Mouse (Mus musculus) liver, embryonic 15.5 days (tissue): ENCODE measurements at regions not wholly inside any gene's neighbourhood (a gene's known extent, or its start where the extent isn't known, plus 50 kb on each side); places are given as distances from the start of the nearest gene placed in this dataset.

Source experiments
- ATAC-seq: fragments of 200-750 bp; cut with Nextera tagmentation; 2 replicates; pipeline ENCODE4 v1.8.0; 2017; ENCODE audit warnings: moderate number of reproducible peaks, mild to moderate bottlenecking, moderate library complexity; ENCODE audit not compliant: insufficient read depth
- H3K27ac ChIP-seq: fragments of 300-500 bp; sonication (generic); replicated peaks from 2 replicates; pipeline ENCODE4 v1.5.1; 2015; ENCODE audit warnings: mild to moderate bottlenecking, inconsistent platforms
- H3K27me3 ChIP-seq: fragments of 300-500 bp; sonication (generic); 2 replicates; pipeline ENCODE4 v1.6.1; 2015; ENCODE audit warnings: mild to moderate bottlenecking, inconsistent platforms
- H3K36me3 ChIP-seq: fragments of 300-500 bp; sonication (generic); replicated peaks from 2 replicates; pipeline ENCODE4 v1.6.1; 2015; ENCODE audit warnings: moderate library complexity, mild to moderate bottlenecking, inconsistent platforms
- H3K4me1 ChIP-seq: fragments of 300-500 bp; sonication (generic); replicated peaks from 2 replicates; pipeline ENCODE4 v1.6.1; 2015; ENCODE audit warnings: inconsistent platforms
- H3K4me2 ChIP-seq: fragments of 300-500 bp; sonication (generic); 2 replicates; pipeline ENCODE4 v1.6.1; 2015; ENCODE audit warnings: moderate library complexity, mild to moderate bottlenecking, inconsistent platforms
- H3K4me3 ChIP-seq: fragments of 300-500 bp; sonication (generic); replicated peaks from 2 replicates; pipeline ENCODE4 v1.5.1; 2015; ENCODE audit warnings: mild to moderate bottlenecking, inconsistent platforms
- H3K9ac ChIP-seq: fragments of 300-500 bp; sonication (generic); 2 replicates; pipeline ENCODE4 v1.6.1; 2015; ENCODE audit warnings: moderate library complexity, mild to moderate bottlenecking, inconsistent platforms
- H3K9me3 ChIP-seq: fragments of 300-500 bp; sonication (generic); replicated peaks from 2 replicates; pipeline ENCODE4 v1.6.1; 2016; ENCODE audit warnings: inconsistent platforms
- WGBS: fragments of 180-500 bp; shearing (Covaris S2); methylation state at CpG from one replicate; pipeline ENCODE4 v1.1.7; 2015; ENCODE audit warnings: mixed read lengths; ENCODE audit not compliant: insufficient replicate concordance; 5-methylcytosine and 5-hydroxymethylcytosine counted together

DNA sequence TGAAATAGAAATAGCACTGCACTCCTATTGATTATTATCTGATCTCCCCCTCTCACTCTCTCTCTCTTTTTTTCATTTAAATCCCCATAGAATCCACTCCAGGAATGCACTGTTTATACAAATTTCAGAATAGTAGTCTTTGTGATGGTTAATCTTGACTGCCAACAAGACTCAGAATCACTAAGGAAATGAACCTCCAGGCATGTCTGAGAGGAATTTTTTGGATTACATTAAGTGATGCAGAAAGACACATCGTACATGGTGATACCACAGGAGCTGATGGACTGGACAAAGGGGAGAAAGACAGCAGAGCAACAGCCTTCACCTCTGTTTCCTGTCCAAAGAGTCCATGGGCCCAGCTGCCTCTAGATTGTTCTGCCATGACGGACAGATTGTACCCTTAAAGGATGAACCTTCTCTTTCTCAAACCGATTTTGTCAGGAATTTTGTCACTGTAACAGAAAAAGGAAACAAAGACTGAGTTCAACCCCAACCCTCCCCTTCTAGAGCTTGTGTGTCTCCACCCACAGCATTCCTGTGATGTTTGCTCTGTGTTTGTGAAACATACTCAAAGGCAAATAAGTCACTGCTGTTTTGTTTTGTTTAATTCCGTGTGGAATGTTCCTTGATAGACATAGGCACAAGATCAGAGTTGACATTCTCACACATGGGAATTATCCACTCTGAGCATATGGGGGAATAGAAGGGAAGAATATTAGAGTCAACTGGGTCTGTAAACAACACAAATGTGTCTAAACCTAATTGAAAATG lies 59.1 kb upstream of the Gm34302 start:
- Histone ChIP-seq H3K4me2 (no peak overlapping the region), H3K36me3 (no peaks in the 10 kb centered on the region), H3K27me3 (no peaks in the 10 kb centered on the region), H3K27ac (no peak overlapping the region), H3K9me3 (no peaks in the 10 kb centered on the region), H3K4me3 (no peak overlapping the region), H3K9ac (no peak overlapping the region), H3K4me1 (no peaks in the 10 kb centered on the region)
- no peak for ATAC-seq
- 50% methylated on average over 4 of the region's 4 CpGs for WGBS

DNA sequence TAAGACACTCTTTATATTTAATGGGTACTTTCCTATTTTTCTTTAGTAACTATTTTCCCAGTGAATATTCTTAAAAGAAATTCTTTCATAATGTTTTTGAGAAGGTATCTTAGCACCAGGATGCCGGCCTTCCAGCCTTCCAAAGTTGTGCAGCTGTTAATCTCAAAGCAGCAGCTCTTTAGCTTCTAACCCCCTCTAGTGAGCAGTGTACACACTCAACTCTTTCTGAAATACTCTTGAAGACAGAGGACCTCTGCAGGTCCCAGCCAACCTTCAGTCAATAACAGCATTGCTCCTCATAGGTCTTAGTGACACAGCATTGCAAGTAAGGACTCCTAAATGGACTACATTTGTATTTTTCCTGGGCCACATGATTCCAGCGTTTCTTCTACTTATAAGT lies 55.2 kb upstream of the Gm34302 start:
- no peak for ATAC-seq
- 49% methylated on average over 2 of the region's 2 CpGs for WGBS
- no peak overlapping the region for H3K4me3 ChIP-seq
- H3K27me3 ChIP-seq: no peaks in the 10 kb centered on the region
- no peak overlapping the region for H3K9ac ChIP-seq
- no peaks in the 10 kb centered on the region for H3K4me1 ChIP-seq
- H3K27ac ChIP-seq: no peak overlapping the region
- H3K36me3 ChIP-seq: no peaks in the 10 kb centered on the region
- no peaks in the 10 kb centered on the region for H3K9me3 ChIP-seq
- H3K4me2 ChIP-seq: no peak overlapping the region

DNA sequence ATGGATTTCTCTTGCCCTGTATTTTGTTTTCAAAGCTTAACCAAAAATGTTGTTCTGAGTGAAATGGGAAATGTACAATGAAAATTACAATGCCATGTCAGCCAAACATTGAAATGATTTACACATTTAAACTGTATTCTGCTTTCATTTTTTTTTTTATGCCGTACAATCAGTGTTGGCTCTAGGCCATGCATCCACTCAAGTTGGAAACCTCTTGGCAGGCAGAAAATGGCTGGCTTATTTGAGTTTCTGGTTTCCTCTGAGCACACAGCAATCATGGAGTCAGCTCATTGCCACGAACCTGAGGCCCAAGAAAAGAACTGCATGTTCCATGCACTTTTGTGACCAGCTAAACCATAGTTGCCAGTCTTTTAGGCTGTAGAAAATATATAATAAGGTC lies 50.5 kb upstream of the Gm34302 start:
- no peaks in the 10 kb centered on the region for H3K4me1 ChIP-seq
- ATAC-seq: no peak
- 47% methylated on average over 2 of the region's 2 CpGs for WGBS
- no peaks in the 10 kb centered on the region for H3K9me3 ChIP-seq
- no peak overlapping the region for H3K4me2 ChIP-seq
- H3K27me3 ChIP-seq: no peaks in the 10 kb centered on the region
- H3K36me3 ChIP-seq: no peaks in the 10 kb centered on the region
- H3K9ac ChIP-seq: no peak overlapping the region
- H3K27ac ChIP-seq: no peak overlapping the region
- H3K4me3 ChIP-seq: no peak overlapping the region
